Mouse (Mus musculus): ENCODE data around the gene Asphd2.

Gene Asphd2

GRCm38 (mm10) chr5:112346211-112346965 lies 48.3 kb downstream of the Asphd2 start:
- no peak for DNase-seq

GRCm38 (mm10) chr5:112344092-112344960 lies 50.3 kb downstream of the Asphd2 start:
- DNase-seq, result no peak

- DNase-seq, result no peak
Observed at GRCm38 (mm10) chr5:112343205-112343595, 51.5 kb downstream of the Asphd2 start.

GRCm38 (mm10) chr5:112342463-112343204 lies 52.0 kb downstream of the Asphd2 start, which contains the start of the genes Srrd and Hps4:
TSS of gene Srrd (minus strand) at chr5:112343040.
TSS of gene Hps4 (plus strand) at chr5:112343083.
- DNase-seq, result peak; percentile 83 to 95

- DNase-seq, result no peak
Observed at GRCm38 (mm10) chr5:112339215-112339614, 55.5 kb downstream of the Asphd2 start.

- no peak for DNase-seq
Observed at GRCm38 (mm10) chr5:112337004-112337403, 57.7 kb downstream of the Asphd2 start.

GRCm38 (mm10) chr5:112335473-112335872 lies 59.2 kb downstream of the Asphd2 start:
- DNase-seq, result peak; percentile 54 to 63
